Mouse (Mus musculus) intestine, embryonic 15.5 days (tissue): ENCODE data around the gene Ddx5. TPM values are rescaled to one million over a fixed set of nuclear protein-coding genes. Genes with fewer than 3 reads are reported as not detected.
A peak's percentile ranks its signal among the peaks of the same experiment; 100 is the strongest.

Experiments
- ATAC-seq: fragments of 200-750 bp; cut with Nextera tagmentation; 2 replicates; pipeline ENCODE4 v1.8.0; 2017; ENCODE audit warnings: moderate TSS enrichment, moderate library complexity
- H3K27ac ChIP-seq: fragments of 300-500 bp; sonication (generic); 2 replicates; pipeline ENCODE4 v1.5.1; 2015; ENCODE audit warnings: mild to moderate bottlenecking, inconsistent platforms
- H3K27me3 ChIP-seq: fragments of 300-500 bp; sonication (generic); replicated peaks from 2 replicates; pipeline ENCODE4 v1.6.1; 2015; ENCODE audit warnings: inconsistent platforms
- H3K36me3 ChIP-seq: fragments of 300-500 bp; sonication (generic); 2 replicates; pipeline ENCODE4 v1.6.1; 2015; ENCODE audit warnings: inconsistent platforms
- H3K4me1 ChIP-seq: fragments of 300-500 bp; sonication (generic); replicated peaks from 2 replicates; pipeline ENCODE4 v1.6.1; 2015; ENCODE audit warnings: inconsistent platforms
- H3K4me2 ChIP-seq: fragments of 300-500 bp; sonication (generic); replicated peaks from 2 replicates; pipeline ENCODE4 v1.6.1; 2015; ENCODE audit warnings: mild to moderate bottlenecking, inconsistent platforms
- H3K4me3 ChIP-seq: fragments of 300-500 bp; sonication (generic); replicated peaks from 2 replicates; pipeline ENCODE4 v1.5.1; 2015; ENCODE audit warnings: inconsistent platforms
- H3K9ac ChIP-seq: fragments of 300-500 bp; sonication (generic); 2 replicates; pipeline ENCODE4 v1.6.1; 2015; ENCODE audit warnings: inconsistent platforms
- H3K9me3 ChIP-seq: fragments of 300-500 bp; sonication (generic); 2 replicates; pipeline ENCODE4 v1.6.1; 2016; ENCODE audit warnings: inconsistent platforms
- WGBS: fragments of 180-500 bp; shearing (Covaris S2); methylation state at CpG from one replicate; pipeline ENCODE4 v1.1.7; 2015; 5-methylcytosine and 5-hydroxymethylcytosine counted together
- polyA plus RNA-seq: library from polyadenylated mRNA; unstranded; fragments of >200 nt; fragmentation: Nextera tagmentation; extraction: Ambion mirVana; gene quantifications from 2 replicates; pipeline ENCODE4 v1.2.1, GENCODE M21; 2015

Ddx5 gene
- polyA plus RNA-seq, 1 experiment from 2014 or later = 283 TPM

DNA sequence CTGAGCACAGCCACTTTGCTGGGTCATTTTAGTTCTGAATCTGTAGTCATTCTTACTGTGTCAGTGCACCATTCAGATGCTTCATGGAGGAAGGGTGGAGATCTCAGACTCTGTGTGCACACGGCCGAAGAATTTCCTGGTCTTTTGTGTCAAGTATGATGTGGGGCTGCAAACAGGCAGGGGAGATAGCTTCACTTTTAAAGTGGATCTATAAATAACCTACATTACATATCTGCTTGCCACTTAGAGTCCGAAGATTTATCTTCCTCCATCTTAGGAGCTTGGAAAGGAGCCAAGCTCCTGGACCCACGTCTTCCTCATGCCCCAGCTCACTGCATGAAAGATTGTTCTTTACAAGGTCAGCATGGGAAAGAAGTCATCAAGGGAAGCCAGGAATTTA is 58.3 kb downstream of the Ddx5 start:
- H3K4me3 ChIP-seq = no peak overlapping the region
- no peak overlapping the region for H3K4me2 ChIP-seq
- H3K9me3 ChIP-seq = no peaks in the 10 kb centered on the region
- H3K4me1 ChIP-seq = peaks cover 6% of the 10 kb centered on the region
- no peak overlapping the region for H3K27ac ChIP-seq
- peak; percentile 48 for ATAC-seq
- H3K9ac ChIP-seq = no peak overlapping the region
- no peaks in the 10 kb centered on the region for H3K36me3 ChIP-seq
- H3K27me3 ChIP-seq = no peaks in the 10 kb centered on the region
- WGBS = 16% methylated on average over 4 of the region's 4 CpGs

Other genes starting within 250 kb of the Ddx5 start
- 10.4 and 11.1 TPM in 2 replicates for gene Tex2, start 175.8 kb downstream of the Ddx5 start, polyA plus RNA-seq
- 46.5 and 49.3 TPM in 2 replicates for gene Pecam1, start 38.6 kb downstream of the Ddx5 start, polyA plus RNA-seq
- 2.0 TPM in 2 replicates for gene Milr1, start 38.0 kb downstream of the Ddx5 start, polyA plus RNA-seq
- 11.7 and 11.9 TPM in 2 replicates for gene Polg2, start 9.6 kb downstream of the Ddx5 start, polyA plus RNA-seq
- 14.6 and 16.3 TPM in 2 replicates for gene Cep95, start 67 bp upstream of the Ddx5 start, polyA plus RNA-seq
- 11.3 and 12.0 TPM in 2 replicates for gene Smurf2, start 131.5 kb upstream of the Ddx5 start, polyA plus RNA-seq
- gene Kpna2, start 210.4 kb upstream of the Ddx5 start, polyA plus RNA-seq = 357 and 384 TPM in 2 replicates
- gene 1810010H24Rik, start 236.5 kb upstream of the Ddx5 start, polyA plus RNA-seq = 2.6 and 3.0 TPM in 2 replicates